Mouse (Mus musculus) hindbrain, postnatal 0 days (tissue): ENCODE measurements around the gene Mxra7. TPM values are rescaled to one million over a fixed set of nuclear protein-coding genes. Genes with fewer than 3 reads are reported as not detected.
"Not testable (repeated sequence)": the region's sequence is repeated elsewhere in the genome, so short reads cannot be mapped to it uniquely, and the experiment has no call there.

Source experiments
- ATAC-seq: fragments of 200-750 bp; cut with Nextera tagmentation; 2 replicates; pipeline ENCODE4 v1.8.0; 2017; ENCODE audit warnings: mild to moderate bottlenecking, moderate TSS enrichment, moderate library complexity
- DNase-seq: peaks from one replicate; pipeline ENCODE4 v3.0.0-alpha.2; 2015; ENCODE audit warnings: low spot score
- H3K27ac ChIP-seq: fragments of 300-500 bp; sonication (generic); 2 replicates; pipeline ENCODE4 v1.5.1; 2014; ENCODE audit warnings: mild to moderate bottlenecking
- H3K27me3 ChIP-seq: fragments of 300-500 bp; sonication (generic); 2 replicates; pipeline ENCODE4 v1.6.1; 2014; ENCODE audit warnings: low read length, mixed read lengths; ENCODE audit not compliant: insufficient read depth
- H3K36me3 ChIP-seq: fragments of 300-500 bp; sonication (generic); 2 replicates; pipeline ENCODE4 v1.6.1; 2014; ENCODE audit warnings: low read length, mixed read lengths; ENCODE audit not compliant: insufficient read depth
- H3K4me1 ChIP-seq: fragments of 300-500 bp; sonication (generic); 2 replicates; pipeline ENCODE4 v1.6.1; 2014; ENCODE audit warnings: antibody characterized with exemption, low read length, mixed read lengths; ENCODE audit not compliant: insufficient read depth
- H3K4me2 ChIP-seq: fragments of 300-500 bp; sonication (generic); 2 replicates; pipeline ENCODE4 v1.6.1; 2014; ENCODE audit warnings: low read depth, mild to moderate bottlenecking, low read length, moderate library complexity, mixed read lengths
- H3K4me3 ChIP-seq: fragments of 300-500 bp; sonication (generic); 2 replicates; pipeline ENCODE4 v1.5.1; 2014; ENCODE audit warnings: low read length
- H3K9ac ChIP-seq: fragments of 300-500 bp; sonication (generic); replicated peaks from 2 replicates; pipeline ENCODE4 v1.6.1; 2014; ENCODE audit warnings: mild to moderate bottlenecking, low read length, moderate library complexity, mixed read lengths
- H3K9me3 ChIP-seq: fragments of 300-500 bp; sonication (generic); 2 replicates; pipeline ENCODE4 v1.6.1; 2016; ENCODE audit warnings: low read length, mixed read lengths
- CTCF ChIP-seq: IDR thresholded peaks from 2 replicates; pipeline ENCODE4 v1.5.1; 2016; ENCODE audit warnings: antibody characterized with exemption, control low read depth, low read depth
- WGBS: fragments of 180-500 bp; shearing (Covaris S2); extraction: QIAGEN DNeasy Blood & Tissue Kit; methylation state at CpG from one replicate; pipeline ENCODE4 v1.1.7; 2014; 5-methylcytosine and 5-hydroxymethylcytosine counted together
- polyA plus RNA-seq: library from polyadenylated mRNA; unstranded; fragments of >200 nt; fragmentation: Nextera tagmentation; extraction: Ambion mirVana; gene quantifications from 2 replicates; pipeline ENCODE4 v1.2.1, GENCODE M21; 2015
- total RNA-seq: library from RNA; depleted of rRNA; stranded (reverse); fragments of >200 nt; gene quantifications from 2 replicates; pipeline ENCODE4 v1.2.3, GENCODE M21; 2014

Mxra7 gene
- total and polyA plus RNA-seq, 2 experiments from 2014 or later = 36.6 to 50.2 TPM

- Histone ChIP-seq H3K4me1 (no peaks in the 10 kb centered on the region; the same call in none of the 2 replicates), H3K4me3 (peak overlapping the region; percentile 96), H3K9me3 (no peaks in the 10 kb centered on the region), H3K27me3 (no peaks in the 10 kb centered on the region), H3K36me3 (no peaks in the 10 kb centered on the region), H3K9ac (peak overlapping the region; percentile 90), H3K27ac (peak overlapping the region; percentile 99), H3K4me2 (peak overlapping the region; percentile 92)
- TF ChIP-seq CTCF = no peak
- WGBS = under 1% methylated on average over 28 of the region's 29 CpGs
- peak; percentile 44 for DNase-seq
- no peak for ATAC-seq
These were observed 23.9 kb upstream of the Mxra7 start for GRCm38 (mm10) chr11:116851576-116852290.

GRCm38 (mm10) chr11:116850833-116851477, 23.1 kb upstream of the Mxra7 start:
- H3K27me3 ChIP-seq = no peaks in the 10 kb centered on the region
- H3K4me2 ChIP-seq = peak overlapping the region; percentile 92
- H3K4me1 ChIP-seq = no peaks in the 10 kb centered on the region; the same call in none of the 2 replicates
- 29% methylated on average over 6 of the region's 6 CpGs for WGBS
- ATAC-seq (no peak), DNase-seq (no peak)
- 0 out of 2 replicates have a peak overlapping the region, but pooled peaks have one; percentile 99 for H3K27ac ChIP-seq
- no peaks in the 10 kb centered on the region for H3K9me3 ChIP-seq
- peak overlapping the region; percentile 90 for H3K9ac ChIP-seq
- no peak for TF ChIP-seq CTCF
- H3K36me3 ChIP-seq = no peaks in the 10 kb centered on the region
- H3K4me3 ChIP-seq = peak overlapping the region; percentile 96

GRCm38 (mm10) chr11:116850085-116850484, 22.2 kb upstream of the Mxra7 start:
- no peak for DNase-seq
- H3K36me3 ChIP-seq = no peaks in the 10 kb centered on the region
- no peaks in the 10 kb centered on the region for H3K27me3 ChIP-seq
- no peak overlapping the region for H3K9ac ChIP-seq
- H3K9me3 ChIP-seq = no peaks in the 10 kb centered on the region
- H3K27ac ChIP-seq = no peak overlapping the region
- H3K4me2 ChIP-seq = peak overlapping the region; percentile 92; the same call in 1 of the 2 replicates
- ATAC-seq = no peak
- H3K4me3 ChIP-seq = peak overlapping the region; percentile 96; the same call in 1 of the 2 replicates
- 43% methylated on average over 4 of the region's 4 CpGs for WGBS
- TF ChIP-seq CTCF = no peak
- no peaks in the 10 kb centered on the region; the same call in none of the 2 replicates for H3K4me1 ChIP-seq

- ATAC-seq (no peak), DNase-seq (no peak)
- Histone ChIP-seq H3K4me2 (no peak overlapping the region), H3K4me3 (no peak overlapping the region), H3K27me3 (no peaks in the 10 kb centered on the region), H3K9me3 (no peaks in the 10 kb centered on the region), H3K4me1 (no peaks in the 10 kb centered on the region; the same call in none of the 2 replicates), H3K9ac (no peak overlapping the region), H3K36me3 (no peaks in the 10 kb centered on the region), H3K27ac (no peak overlapping the region)
- no peak for TF ChIP-seq CTCF
These were observed 21.7 kb upstream of the Mxra7 start for GRCm38 (mm10) chr11:116849587-116849986.

- not testable (repeated sequence) for H3K4me1 ChIP-seq, H3K4me2 ChIP-seq, H3K36me3 ChIP-seq, H3K9me3 ChIP-seq, ATAC-seq, H3K9ac ChIP-seq, H3K27me3 ChIP-seq, H3K27ac ChIP-seq, DNase-seq, H3K4me3 ChIP-seq
- 71% methylated on average over 2 of the region's 2 CpGs for WGBS
These were observed 21.0 kb upstream of the Mxra7 start for GRCm38 (mm10) chr11:116848877-116849178.

- ATAC-seq (no peak), DNase-seq (no peak)
- no peak for TF ChIP-seq CTCF
- Histone ChIP-seq H3K9ac (no peak overlapping the region), H3K36me3 (no peaks in the 10 kb centered on the region), H3K9me3 (no peaks in the 10 kb centered on the region), H3K4me3 (no peak overlapping the region), H3K27me3 (no peaks in the 10 kb centered on the region), H3K27ac (no peak overlapping the region), H3K4me1 (no peaks in the 10 kb centered on the region; the same call in 1 of the 2 replicates), H3K4me2 (no peak overlapping the region)
- 83% methylated on average over 5 of the region's 5 CpGs for WGBS
These were observed 20.4 kb upstream of the Mxra7 start for GRCm38 (mm10) chr11:116848086-116848876.
